Mouse (Mus musculus) ES-Bruce4 (cell line): ENCODE data around the gene Aff2.

Experiments
- CTCF ChIP-seq: IDR thresholded peaks from one replicate; pipeline ENCODE4 v1.8.1; 2011; ENCODE audit warnings: low read depth, low read length
- POLR2A ChIP-seq: IDR thresholded peaks from one replicate; pipeline ENCODE4 v1.8.1; 2011; ENCODE audit warnings: low read length; ENCODE audit not compliant: insufficient read depth

DNA sequence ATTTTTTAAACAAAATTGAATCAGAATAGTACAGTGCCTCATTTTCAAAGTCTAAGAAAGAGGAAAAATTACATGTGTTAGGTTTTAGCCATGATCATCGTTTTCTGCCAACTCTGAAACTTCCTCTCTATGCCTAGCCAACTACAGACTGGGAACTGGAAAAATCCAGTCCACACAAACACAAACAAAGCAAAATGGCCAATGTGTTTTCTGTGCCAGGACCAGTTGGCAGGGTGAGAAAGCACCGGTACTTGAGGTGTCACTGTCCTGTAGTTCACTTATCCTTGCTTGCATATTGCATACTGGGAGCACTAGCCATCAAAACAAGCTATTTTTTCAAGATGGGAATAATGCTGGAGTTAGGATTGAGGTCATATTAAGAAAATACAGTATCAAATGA is 100.8 kb downstream of the Aff2 start:
- TF ChIP-seq POLR2A, result no peak
- TF ChIP-seq CTCF, result no peak
